Mouse (Mus musculus) embryonic facial prominence, embryonic 13.5 days (tissue): ENCODE results near the gene Add1. TPM values are rescaled to one million over a fixed set of nuclear protein-coding genes. Genes with fewer than 3 reads are reported as not detected.

Experiments used
- ATAC-seq: fragments of 200-750 bp; cut with Nextera tagmentation; 2 replicates; pipeline ENCODE4 v1.8.0; 2017; ENCODE audit warnings: low read depth; ENCODE audit not compliant: insufficient number of reproducible peaks, insufficient read depth, low FRiP score, low TSS enrichment
- H3K27ac ChIP-seq: fragments of 300-500 bp; sonication (generic); 2 replicates; pipeline ENCODE4 v1.5.1; 2015; ENCODE audit warnings: moderate library complexity, mild to moderate bottlenecking, inconsistent platforms
- H3K27me3 ChIP-seq: fragments of 300-500 bp; sonication (generic); 2 replicates; pipeline ENCODE4 v1.6.1; 2015; ENCODE audit warnings: mild to moderate bottlenecking, inconsistent platforms
- H3K36me3 ChIP-seq: fragments of 300-500 bp; sonication (generic); 2 replicates; pipeline ENCODE4 v1.6.1; 2015; ENCODE audit warnings: mild to moderate bottlenecking, inconsistent platforms
- H3K4me1 ChIP-seq: fragments of 300-500 bp; sonication (generic); 2 replicates; pipeline ENCODE4 v1.6.1; 2015; ENCODE audit warnings: inconsistent platforms
- H3K4me2 ChIP-seq: fragments of 300-500 bp; sonication (generic); 2 replicates; pipeline ENCODE4 v1.6.1; 2015; ENCODE audit warnings: moderate library complexity, mild to moderate bottlenecking, inconsistent platforms
- H3K4me3 ChIP-seq: fragments of 300-500 bp; sonication (generic); 2 replicates; pipeline ENCODE4 v1.5.1; 2015; ENCODE audit warnings: mild to moderate bottlenecking, inconsistent platforms
- H3K9ac ChIP-seq: fragments of 300-500 bp; sonication (generic); 2 replicates; pipeline ENCODE4 v1.6.1; 2015; ENCODE audit warnings: mild to moderate bottlenecking, inconsistent platforms
- H3K9me3 ChIP-seq: fragments of 300-500 bp; sonication (generic); 2 replicates; pipeline ENCODE4 v1.6.1; 2016; ENCODE audit warnings: inconsistent platforms
- WGBS: fragments of 180-500 bp; shearing (Covaris S2); methylation state at CpG from one replicate; pipeline ENCODE4 v1.1.7; 2015; ENCODE audit warnings: mixed read lengths; 5-methylcytosine and 5-hydroxymethylcytosine counted together
- polyA plus RNA-seq: library from polyadenylated mRNA; unstranded; fragments of >200 nt; fragmentation: Nextera tagmentation; extraction: Ambion mirVana; gene quantifications from 2 replicates; pipeline ENCODE4 v1.2.1, GENCODE M21; 2015

Add1 gene
- polyA plus RNA-seq, result 196 and 208 TPM in 2 replicates

GRCm38 (mm10) chr5:34573268-34574221 lies at the start of gene Add1:
Gene Add1, plus strand, starts transcription at chr5:34573664.
- peaks cover 9% of the 10 kb centered on the region; the same call in 1 of the 2 replicates for H3K36me3 ChIP-seq
- peaks cover 17% of the 10 kb centered on the region for H3K4me1 ChIP-seq
- peak within 1 kb of the TSS; percentile 68 for H3K4me2 ChIP-seq
- peak within 1 kb of the TSS; percentile 95 for H3K4me3 ChIP-seq
- no peaks in the 10 kb centered on the region for H3K27me3 ChIP-seq
- peak within 1 kb of the TSS; percentile 88 for H3K27ac ChIP-seq
- ATAC-seq, result peak; percentile 100
- WGBS, result under 1% methylated on average over 64 of the region's 84 CpGs
- H3K9ac ChIP-seq, result peak within 1 kb of the TSS; percentile 98
- H3K9me3 ChIP-seq, result no peaks in the 10 kb centered on the region

- peaks cover 12% of the 10 kb centered on the region; the same call in 1 of the 2 replicates for H3K27me3 ChIP-seq
- H3K36me3 ChIP-seq, result no peaks in the 10 kb centered on the region
- no peak overlapping the region for H3K27ac ChIP-seq
- WGBS, result 48% methylated on average over 4 of the region's 4 CpGs
- no peaks in the 10 kb centered on the region for H3K9me3 ChIP-seq
- H3K9ac ChIP-seq, result no peak overlapping the region
- H3K4me3 ChIP-seq, result no peak overlapping the region
- H3K4me2 ChIP-seq, result no peak overlapping the region
- 0 out of 2 replicates have a peak, but pooled peaks cover 7% of the 10 kb centered on the region for H3K4me1 ChIP-seq
- ATAC-seq, result no peak
These were observed 49.4 kb upstream of the Add1 start for GRCm38 (mm10) chr5:34523958-34524485.

- Histone ChIP-seq H3K36me3 (no peaks in the 10 kb centered on the region), H3K4me3 (no peak overlapping the region), H3K9me3 (no peaks in the 10 kb centered on the region), H3K4me1 (0 out of 2 replicates have a peak, but pooled peaks cover 7% of the 10 kb centered on the region), H3K27ac (no peak overlapping the region), H3K9ac (no peak overlapping the region), H3K27me3 (peaks cover 12% of the 10 kb centered on the region; the same call in 1 of the 2 replicates), H3K4me2 (no peak overlapping the region)
- ATAC-seq, result no peak
These were observed 49.0 kb upstream of the Add1 start for GRCm38 (mm10) chr5:34524511-34524910.

- H3K27me3 ChIP-seq, result peaks cover 12% of the 10 kb centered on the region; the same call in 1 of the 2 replicates
- 0 out of 2 replicates have a peak, but pooled peaks cover 7% of the 10 kb centered on the region for H3K4me1 ChIP-seq
- no peaks in the 10 kb centered on the region for H3K9me3 ChIP-seq
- H3K4me3 ChIP-seq, result peak within 1 kb of the TSS; percentile 53
- no peak within 1 kb of the TSS for H3K27ac ChIP-seq
- H3K4me2 ChIP-seq, result peak within 1 kb of the TSS; percentile 72
- ATAC-seq, result peak; percentile 81
- H3K9ac ChIP-seq, result peak within 1 kb of the TSS; percentile 69
- H3K36me3 ChIP-seq, result no peaks in the 10 kb centered on the region
- 3% methylated on average over 38 of the region's 38 CpGs for WGBS
These were observed 47.6 kb upstream of the Add1 start, which contains the start of gene Sh3bp2 for GRCm38 (mm10) chr5:34525663-34526476. Gene Sh3bp2, plus strand, starts transcription at chr5:34525838.

GRCm38 (mm10) chr5:34526477-34526775 lies 47.0 kb upstream of the Add1 start:
- H3K4me2 ChIP-seq, result peak overlapping the region; percentile 72
- WGBS, result 41% methylated on average over 5 of the region's 5 CpGs

GRCm38 (mm10) chr5:34527352-34527751 lies 46.1 kb upstream of the Add1 start:
- 76% methylated on average over 2 of the region's 2 CpGs for WGBS
- Histone ChIP-seq H3K36me3 (no peaks in the 10 kb centered on the region), H3K4me2 (no peak overlapping the region), H3K27ac (no peak overlapping the region), H3K4me1 (0 out of 2 replicates have a peak, but pooled peaks cover 5% of the 10 kb centered on the region), H3K9ac (no peak overlapping the region), H3K4me3 (no peak overlapping the region), H3K27me3 (peaks cover 12% of the 10 kb centered on the region; the same call in 1 of the 2 replicates), H3K9me3 (no peaks in the 10 kb centered on the region)
- no peak for ATAC-seq

More at GRCm38 (mm10) chr5:34526477-34526775, 47.0 kb upstream of the Add1 start:
- no peak overlapping the region for H3K27ac ChIP-seq
- no peak overlapping the region for H3K9ac ChIP-seq
- no peaks in the 10 kb centered on the region for H3K9me3 ChIP-seq
- H3K27me3 ChIP-seq, result peaks cover 12% of the 10 kb centered on the region; the same call in 1 of the 2 replicates
- no peak for ATAC-seq
- H3K36me3 ChIP-seq, result no peaks in the 10 kb centered on the region
- no peak overlapping the region for H3K4me3 ChIP-seq
- H3K4me1 ChIP-seq, result 0 out of 2 replicates have a peak, but pooled peaks cover 5% of the 10 kb centered on the region

GRCm38 (mm10) chr5:34528724-34529123 lies 44.7 kb upstream of the Add1 start:
- ATAC-seq, result no peak
- Histone ChIP-seq H3K4me2 (no peak overlapping the region), H3K27me3 (peaks cover 12% of the 10 kb centered on the region; the same call in 1 of the 2 replicates), H3K9me3 (no peaks in the 10 kb centered on the region), H3K27ac (no peak overlapping the region), H3K4me3 (no peak overlapping the region), H3K36me3 (no peaks in the 10 kb centered on the region), H3K4me1 (0 out of 2 replicates have a peak, but pooled peaks cover 5% of the 10 kb centered on the region), H3K9ac (no peak overlapping the region)
- 71% methylated on average over 5 of the region's 5 CpGs for WGBS

GRCm38 (mm10) chr5:34530116-34530515 lies 43.3 kb upstream of the Add1 start:
- no peak overlapping the region for H3K27ac ChIP-seq
- 0 out of 2 replicates have a peak, but pooled peaks cover 5% of the 10 kb centered on the region for H3K4me1 ChIP-seq
- no peaks in the 10 kb centered on the region for H3K9me3 ChIP-seq
- H3K36me3 ChIP-seq, result no peaks in the 10 kb centered on the region
- 67% methylated on average over 5 of the region's 5 CpGs for WGBS
- no peak overlapping the region for H3K9ac ChIP-seq
- ATAC-seq, result no peak
- peaks cover 12% of the 10 kb centered on the region; the same call in 1 of the 2 replicates for H3K27me3 ChIP-seq
- no peak overlapping the region for H3K4me3 ChIP-seq
- no peak overlapping the region for H3K4me2 ChIP-seq

GRCm38 (mm10) chr5:34530687-34531086 lies 42.8 kb upstream of the Add1 start:
- Histone ChIP-seq H3K9ac (no peak overlapping the region), H3K36me3 (no peaks in the 10 kb centered on the region), H3K27ac (no peak overlapping the region), H3K4me3 (no peak overlapping the region), H3K4me1 (0 out of 2 replicates have a peak, but pooled peaks cover 4% of the 10 kb centered on the region), H3K4me2 (no peak overlapping the region), H3K27me3 (peaks cover 12% of the 10 kb centered on the region; the same call in 1 of the 2 replicates), H3K9me3 (no peaks in the 10 kb centered on the region)
- ATAC-seq, result no peak
- WGBS, result 50% methylated on average over 4 of the region's 4 CpGs

- 68% methylated on average over 5 of the region's 5 CpGs for WGBS
- Histone ChIP-seq H3K27me3 (no peaks in the 10 kb centered on the region), H3K9me3 (no peaks in the 10 kb centered on the region), H3K27ac (no peak overlapping the region), H3K4me2 (no peak overlapping the region), H3K4me3 (no peak overlapping the region), H3K9ac (no peak overlapping the region), H3K4me1 (no peaks in the 10 kb centered on the region), H3K36me3 (no peaks in the 10 kb centered on the region)
- no peak for ATAC-seq
These were observed 40.4 kb upstream of the Add1 start for GRCm38 (mm10) chr5:34533066-34533465.

- H3K4me1 ChIP-seq, result no peaks in the 10 kb centered on the region
- ATAC-seq, result no peak
These were observed 39.6 kb upstream of the Add1 start for GRCm38 (mm10) chr5:34533820-34534219.

More at GRCm38 (mm10) chr5:34533820-34534219, 39.6 kb upstream of the Add1 start:
- Histone ChIP-seq H3K27ac (no peak overlapping the region), H3K4me2 (no peak overlapping the region), H3K36me3 (no peaks in the 10 kb centered on the region), H3K4me3 (no peak overlapping the region), H3K27me3 (no peaks in the 10 kb centered on the region), H3K9me3 (no peaks in the 10 kb centered on the region), H3K9ac (no peak overlapping the region)
- WGBS, result 67% methylated on average over 3 of the region's 3 CpGs
